Mouse (Mus musculus) right cerebral cortex, postnatal 25 days (tissue): ENCODE data around the gene Ldb2.

Source experiments
- DNase-seq: peaks from one replicate; pipeline ENCODE4 v3.0.0; 2022

The Ldb2 gene

DNA sequence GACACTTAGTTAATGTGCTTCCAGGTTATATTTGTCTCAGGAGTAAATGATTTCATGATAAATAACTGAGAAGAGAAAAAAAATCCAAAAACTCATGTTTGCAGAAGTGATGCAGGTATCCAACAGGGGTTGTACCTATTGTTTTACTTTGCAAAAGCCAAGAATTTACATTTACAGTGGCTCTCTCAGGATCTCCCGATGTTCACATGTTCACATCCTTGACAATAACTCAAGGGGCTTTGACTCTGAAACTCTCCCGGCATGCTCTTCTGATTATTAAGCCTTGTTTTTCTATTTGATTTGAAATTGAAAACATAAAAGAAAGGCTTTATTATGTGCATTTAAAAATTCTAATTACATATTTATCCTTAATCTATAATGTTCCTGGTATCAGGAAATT is 260.8 kb downstream of the Ldb2 start:
- no peak for DNase-seq

DNA sequence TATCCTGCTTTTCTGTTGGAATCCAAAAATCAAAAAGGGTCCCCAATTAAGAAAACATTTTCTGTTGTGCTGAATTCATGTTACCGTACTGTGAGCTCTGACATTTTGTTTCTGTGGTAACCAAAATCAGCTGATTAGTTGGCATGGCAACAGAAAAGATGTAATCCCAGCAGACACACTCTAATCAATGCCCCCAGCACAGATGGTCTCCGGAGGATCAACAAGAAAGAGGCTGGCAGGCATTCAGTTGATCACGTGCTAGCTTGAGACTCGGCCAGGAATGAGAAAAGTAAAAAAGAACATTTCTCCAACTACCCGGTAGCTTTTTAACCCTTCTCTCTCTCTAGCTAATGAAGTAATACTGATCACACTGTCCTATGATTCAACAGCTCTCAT is 261.5 kb downstream of the Ldb2 start:
- DNase-seq: peak; percentile 76

DNA sequence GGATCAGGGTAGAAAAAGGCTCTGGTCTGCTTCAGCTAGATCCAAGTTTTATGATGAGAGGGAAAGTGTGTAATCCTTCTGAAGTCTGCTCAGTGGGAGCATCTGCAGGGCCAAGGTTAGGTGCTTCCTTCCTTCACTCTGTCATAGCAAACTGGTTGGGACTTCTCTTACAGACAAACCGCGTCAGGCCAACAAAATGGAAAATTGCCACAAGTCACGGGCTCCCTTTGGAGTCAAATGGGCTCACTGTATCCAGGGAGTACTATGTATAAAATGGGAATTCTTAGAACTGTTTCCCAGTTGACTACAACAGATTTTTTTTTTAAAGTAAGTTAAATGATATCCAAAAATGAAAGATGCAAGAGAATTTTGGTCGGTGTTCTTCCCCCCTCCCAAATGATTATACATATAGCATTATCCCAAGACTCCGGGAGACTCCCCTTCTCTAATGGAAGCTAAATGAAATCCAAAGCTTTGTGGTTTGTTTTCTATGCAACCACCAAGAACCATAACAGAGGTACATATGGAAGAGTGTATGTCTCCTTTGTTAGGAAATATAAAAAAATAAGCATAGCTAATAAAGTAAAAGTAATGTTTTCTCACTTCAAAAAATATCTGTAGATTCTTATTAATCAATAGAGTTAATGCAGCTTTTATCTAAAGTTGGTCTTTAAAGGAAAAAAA is 262.0 kb downstream of the Ldb2 start:
- DNase-seq: no peak

DNA sequence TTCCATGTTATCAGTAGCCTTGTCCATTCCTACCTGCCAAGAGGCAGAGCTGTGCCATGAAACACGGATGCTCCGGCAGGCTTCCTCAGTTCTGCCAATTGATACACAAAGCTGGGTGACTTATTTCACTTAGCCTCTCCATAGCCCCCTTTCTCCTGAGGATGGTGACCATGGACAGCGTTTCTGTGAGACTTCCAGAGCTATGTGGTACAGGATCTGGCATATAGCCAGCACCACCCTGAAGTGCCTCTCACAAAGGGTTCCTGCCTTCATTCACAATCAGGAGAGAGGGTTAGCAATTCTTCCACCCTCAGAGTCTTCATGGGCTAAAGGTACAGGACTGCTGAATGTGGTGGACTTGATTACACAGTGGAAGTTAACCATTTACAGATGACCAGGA is 270.0 kb downstream of the Ldb2 start:
- DNase-seq: no peak

DNA sequence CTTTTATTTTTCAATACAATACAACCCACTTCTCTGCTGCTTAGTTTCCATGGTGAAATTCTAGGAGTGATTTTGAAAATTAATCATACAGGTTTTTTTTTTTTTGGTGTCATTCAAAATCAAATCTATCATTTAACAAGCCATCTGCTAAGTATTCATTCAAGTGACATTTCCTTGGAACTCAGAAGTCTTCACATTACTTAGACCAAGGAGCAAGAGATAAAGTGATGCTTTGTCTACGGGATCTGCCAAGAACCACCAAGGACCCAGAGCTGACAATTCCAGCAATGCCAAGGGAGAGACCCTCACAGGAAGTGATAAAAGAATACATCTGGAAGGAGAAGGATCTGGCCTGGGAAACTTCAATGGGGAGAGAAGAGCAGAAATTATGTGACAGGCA is 270.5 kb downstream of the Ldb2 start:
- DNase-seq: no peak

DNA sequence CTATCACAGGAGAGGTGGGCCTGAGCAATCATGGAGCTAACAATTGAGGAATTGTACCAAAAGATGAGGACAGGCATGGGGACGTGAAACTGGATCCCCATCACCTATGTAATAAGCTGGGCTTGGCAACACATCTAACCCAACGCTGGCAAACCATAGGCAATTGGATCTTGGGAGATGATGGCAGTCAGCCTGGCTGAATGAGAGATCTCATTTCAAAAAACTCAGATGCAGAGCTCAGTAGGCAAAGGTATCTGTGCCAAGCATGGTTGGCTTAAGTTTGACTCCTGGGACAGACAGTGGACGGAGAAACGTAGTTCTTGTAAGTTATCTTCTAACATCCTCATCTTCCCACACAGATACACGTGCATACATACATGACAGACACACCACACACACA is 294.3 kb downstream of the Ldb2 start:
- no peak for DNase-seq

DNA sequence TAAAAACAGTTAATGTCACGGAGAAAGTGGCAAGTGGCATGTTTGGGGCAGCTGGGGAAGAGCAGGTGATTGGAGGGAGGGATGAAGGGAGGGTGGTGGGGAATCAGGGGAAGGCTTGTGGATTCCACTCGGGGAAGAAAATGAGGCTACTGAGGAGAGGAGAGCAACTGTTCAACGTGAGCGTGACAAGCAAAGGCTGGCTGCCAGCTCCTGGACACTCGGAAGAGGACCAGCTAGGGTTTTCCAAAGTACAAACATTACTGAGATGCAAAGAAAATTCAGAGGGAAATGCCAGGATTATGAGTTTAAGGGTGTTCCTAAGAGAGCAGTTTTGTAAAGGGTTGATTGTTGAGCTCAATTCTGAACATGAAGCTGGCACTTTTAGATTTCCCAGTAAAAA is 294.7 kb downstream of the Ldb2 start:
- no peak for DNase-seq

DNA sequence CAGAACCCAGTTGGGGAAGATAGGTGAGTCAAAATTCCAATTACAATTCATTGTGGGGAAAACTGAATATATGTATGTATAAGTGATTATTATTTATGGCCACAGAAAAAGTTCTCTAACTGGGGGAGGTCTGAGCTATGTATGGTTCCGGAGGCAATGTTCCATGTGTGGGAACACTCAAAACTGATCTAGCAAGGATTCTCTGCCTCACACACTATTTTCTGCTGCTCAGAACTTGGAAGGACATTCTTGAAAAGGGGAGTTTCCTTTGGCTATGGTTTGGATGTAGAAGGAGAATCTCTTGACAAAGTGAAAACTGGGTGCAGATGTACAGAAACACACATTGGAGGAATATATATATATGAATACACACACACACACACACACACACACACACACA is 301.3 kb downstream of the Ldb2 start:
- no peak for DNase-seq

DNA sequence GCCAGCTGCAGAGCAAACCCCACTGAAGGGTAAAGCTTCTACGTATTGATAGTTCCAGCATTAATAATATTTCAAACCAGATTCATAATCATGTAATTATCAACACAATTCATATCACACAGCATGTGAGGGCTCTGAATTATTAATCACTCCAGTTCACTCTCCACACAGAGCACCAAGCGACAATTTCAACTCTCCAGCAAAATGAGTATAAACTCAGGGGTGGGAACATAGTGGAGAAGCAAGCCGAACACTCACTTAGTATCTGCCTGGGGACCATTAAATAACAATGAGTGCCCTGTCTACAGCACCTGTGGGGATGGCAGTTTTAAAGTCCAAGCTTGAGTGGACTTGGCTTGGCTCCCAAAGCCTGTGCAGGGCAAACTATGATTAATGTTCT is 302.6 kb downstream of the Ldb2 start:
- no peak for DNase-seq

DNA sequence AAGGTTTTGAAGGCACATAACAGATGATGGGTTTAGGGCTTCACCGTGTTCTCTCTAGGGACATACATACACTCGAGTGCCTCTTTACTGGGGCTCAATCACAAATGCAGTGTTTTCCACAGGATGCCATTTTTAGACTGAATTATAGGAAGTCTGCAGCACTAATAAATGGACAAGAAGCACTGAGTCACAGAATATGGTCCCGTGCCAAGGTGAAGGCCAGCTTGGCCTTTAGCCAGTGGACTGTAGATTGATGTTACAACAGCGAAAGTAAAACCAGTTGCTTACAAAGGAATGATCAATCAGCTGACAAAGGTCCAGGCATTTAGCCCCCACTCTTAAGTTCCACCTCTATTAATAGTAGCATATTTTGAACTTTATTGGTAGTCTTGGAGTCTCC is 304.4 kb downstream of the Ldb2 start:
- no peak for DNase-seq

DNA sequence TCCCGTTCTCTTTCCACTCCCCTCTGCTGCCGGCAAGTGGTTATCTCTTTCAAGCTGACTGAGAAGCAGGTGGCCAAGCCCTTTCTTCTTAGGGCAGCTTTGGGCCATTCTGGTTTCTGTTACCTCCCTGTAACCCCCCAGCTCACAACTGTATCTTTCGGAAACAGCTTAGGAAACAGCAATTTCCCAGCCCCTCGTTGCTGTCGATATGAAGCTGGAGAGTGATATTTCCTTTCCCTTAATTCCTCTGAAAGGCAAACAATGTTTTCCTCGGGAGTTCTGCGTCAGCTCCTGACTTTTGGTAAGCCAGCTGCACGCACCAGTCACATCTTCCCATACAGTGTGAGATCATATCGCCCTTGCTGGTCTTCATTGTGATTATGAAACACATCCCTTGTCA is 305.3 kb downstream of the Ldb2 start:
- no peak for DNase-seq

DNA sequence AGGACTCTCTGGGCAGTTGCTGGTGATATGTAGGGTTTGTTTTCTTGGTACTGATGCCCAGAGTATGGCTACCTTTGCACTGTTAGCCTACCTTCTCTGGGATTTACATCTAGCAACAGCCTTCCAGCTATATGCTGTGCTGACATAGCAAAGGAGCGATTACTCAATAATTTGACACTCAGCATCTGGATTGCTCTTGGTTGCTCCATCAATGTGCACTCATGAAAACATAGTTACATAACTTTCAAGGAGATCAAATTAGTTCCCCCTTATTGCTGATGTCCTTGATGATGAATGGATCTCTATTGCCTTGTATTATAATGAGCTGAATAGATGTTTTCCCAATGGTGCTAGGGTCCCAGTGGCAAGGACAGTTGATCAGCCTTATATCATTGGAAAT is 308.0 kb downstream of the Ldb2 start:
- no peak for DNase-seq

DNA sequence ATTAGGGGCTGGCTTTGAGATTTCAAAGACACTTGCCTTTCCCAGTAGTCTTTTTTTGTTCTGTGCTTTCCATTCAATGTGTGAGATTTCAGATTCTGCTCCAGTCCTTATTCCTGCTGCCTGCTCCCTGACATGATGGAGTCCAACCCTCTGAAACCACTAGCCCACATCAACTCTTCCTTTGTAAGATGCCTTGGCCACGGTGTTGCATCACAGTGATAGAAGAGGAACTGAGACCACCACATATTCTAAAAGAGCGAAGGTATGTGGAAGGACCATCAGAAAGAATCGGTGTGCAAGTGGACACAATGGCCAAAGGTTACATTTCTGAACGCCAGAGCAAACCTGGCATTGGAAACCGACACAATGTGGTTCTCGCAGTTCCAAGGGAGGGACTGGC is 309.0 kb downstream of the Ldb2 start:
- no peak for DNase-seq

DNA sequence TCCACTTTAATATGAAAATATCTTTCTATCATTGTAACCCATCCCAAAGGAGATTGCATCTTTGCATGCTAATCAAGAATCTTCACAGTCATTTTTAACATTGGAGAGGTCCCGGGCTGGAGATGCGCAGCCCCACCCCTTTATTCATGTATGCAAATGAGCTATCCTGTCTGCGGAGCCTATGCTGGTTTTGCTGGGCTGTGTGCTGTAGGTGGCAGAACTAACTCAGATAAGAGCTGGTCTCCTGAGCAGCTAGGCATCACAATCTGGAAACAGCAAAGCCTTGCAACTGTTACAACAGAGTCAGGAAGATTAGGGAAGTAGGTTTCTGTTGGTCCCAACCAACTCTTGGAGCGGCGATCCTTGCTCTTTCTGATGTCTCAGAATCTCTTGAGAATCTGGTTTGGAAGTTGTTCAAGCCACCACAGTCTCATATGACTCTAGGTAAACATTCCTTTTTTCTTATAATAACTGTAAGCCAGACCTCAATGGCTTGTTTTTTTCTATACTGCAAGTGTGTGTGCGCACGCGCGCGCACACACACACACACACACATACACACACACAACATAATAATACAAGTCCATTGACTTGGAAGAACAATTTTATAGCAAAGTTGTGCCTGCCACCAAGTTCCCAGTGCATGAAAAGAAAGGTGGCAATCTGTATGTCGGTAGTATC is 315.9 kb downstream of the Ldb2 start:
- peak; percentile 35 for DNase-seq

DNA sequence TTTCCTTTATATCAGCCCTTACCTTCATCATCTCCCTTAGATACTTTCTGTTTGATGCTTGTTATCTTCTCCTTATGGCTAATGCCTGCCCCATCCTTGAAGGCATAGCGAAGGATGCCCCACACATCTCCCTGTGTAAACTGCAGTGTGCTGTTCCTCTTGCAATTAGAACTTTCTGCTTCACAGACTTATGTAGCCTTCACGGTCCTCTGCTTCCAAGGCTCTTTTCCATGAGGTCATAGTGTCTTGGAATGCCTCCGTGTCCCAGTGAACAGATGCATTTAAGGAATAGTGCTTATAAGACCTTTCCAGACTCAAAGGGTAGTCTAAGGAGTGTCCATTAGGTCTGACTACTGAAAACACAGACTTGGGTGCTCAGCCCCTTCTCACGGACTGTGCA is 318.1 kb downstream of the Ldb2 start:
- DNase-seq: no peak

DNA sequence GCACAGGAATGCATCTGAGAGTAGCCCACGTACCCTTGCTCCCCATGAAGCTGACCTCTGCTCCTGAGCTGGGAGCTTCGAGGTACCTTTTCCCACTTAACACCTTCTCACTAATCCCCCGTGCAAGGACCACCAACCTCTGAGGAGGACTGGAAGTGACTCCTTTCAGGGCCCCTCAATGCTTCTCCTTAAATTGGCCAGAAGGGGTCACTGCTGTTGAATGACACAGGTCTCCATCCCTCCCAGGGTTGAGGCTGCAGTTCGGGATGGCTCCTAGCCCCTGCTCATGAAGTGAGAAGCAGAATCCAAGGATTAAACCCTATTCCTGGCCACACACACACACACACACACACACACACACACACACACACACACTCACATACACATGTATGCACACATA is 323.1 kb downstream of the Ldb2 start:
- DNase-seq: no peak

DNA sequence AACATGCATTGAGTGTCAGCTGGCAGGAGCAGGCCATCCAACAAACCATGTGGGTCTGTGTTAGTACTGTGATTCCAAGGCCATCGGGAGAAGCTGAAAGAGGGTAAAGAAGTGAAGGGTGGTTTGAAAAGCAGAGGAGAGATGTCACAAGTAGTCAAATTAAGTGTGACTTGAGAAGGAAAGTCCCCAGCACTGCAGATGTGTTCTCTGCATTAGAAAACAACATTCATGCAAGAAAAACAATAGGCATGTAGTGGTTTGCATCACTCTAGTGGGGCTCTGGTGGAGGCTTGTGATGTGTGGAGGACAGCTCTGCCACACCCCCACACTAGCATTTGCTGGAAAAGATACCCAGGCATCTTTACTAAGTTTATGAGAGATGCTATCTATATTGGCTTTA is 323.9 kb downstream of the Ldb2 start:
- DNase-seq: no peak

DNA sequence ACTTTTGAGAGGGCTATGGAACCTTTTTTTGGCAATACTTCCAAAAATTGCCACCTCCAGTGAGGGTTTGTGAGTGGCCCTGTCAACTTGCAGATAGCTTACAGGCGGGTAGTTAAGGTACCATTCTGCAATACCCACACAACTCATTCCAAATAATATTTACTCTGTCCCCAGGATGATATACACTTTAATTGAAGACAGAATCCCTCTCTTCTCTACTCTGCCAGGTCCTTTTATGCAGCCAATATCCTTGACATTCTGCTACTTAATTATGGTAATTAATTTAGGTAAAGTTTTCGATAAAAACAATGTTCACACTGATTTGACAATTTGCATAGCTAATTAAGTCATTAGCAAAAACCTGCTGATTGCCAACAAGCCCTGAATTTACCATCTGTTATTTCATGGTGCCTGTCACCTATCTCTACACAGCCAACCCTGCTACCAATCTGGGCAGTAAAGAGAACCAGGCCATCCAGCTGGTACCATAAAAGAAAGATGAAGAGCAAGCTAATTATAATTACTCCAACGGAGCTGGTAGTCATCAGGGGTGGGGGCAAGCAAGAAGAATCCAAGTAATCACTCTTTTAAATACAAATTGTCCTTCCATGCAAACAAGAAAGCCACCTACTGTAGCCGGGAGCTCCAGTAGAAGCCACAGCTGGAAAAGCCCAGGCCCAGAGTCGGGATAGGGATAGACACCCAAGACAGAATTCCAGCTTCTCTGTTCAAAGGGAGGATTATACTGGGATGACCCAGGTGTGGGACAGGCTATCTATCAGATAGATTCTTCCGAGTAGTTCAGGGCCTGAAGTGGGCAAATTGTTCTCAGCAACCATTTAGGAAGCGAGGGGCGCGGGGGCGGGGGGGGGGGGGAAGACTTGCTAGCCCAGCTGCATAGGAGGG is 325.4 kb downstream of the Ldb2 start:
- DNase-seq: no peak

DNA sequence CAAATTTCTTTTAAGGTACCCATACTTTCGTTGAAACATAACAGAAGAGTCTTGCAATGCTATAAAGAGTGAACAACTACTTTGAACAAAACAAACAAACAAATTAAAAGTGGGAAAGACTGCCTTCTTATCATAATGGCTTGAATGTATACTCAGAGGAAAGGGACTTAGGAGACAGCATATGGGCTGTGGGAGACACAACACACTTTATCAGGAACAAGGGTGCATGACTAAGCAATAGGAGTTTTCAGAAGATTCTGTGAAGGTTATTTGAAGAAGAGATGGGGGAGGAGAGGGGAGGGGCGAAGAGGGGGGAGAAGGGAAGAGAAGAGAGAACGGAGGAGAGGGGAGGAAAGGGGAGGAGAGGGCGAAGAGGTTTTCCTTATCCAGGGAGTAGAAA is 334.2 kb downstream of the Ldb2 start:
- DNase-seq: no peak
